Mouse (Mus musculus): ENCODE measurements around the gene Abraxas2. TPM values are rescaled to one million over a fixed set of nuclear protein-coding genes. Genes with fewer than 3 reads are reported as not detected.

Gene Abraxas2
- 7.8 and 12.2 TPM in 2 replicates for polyA plus RNA-seq (2012; rRNA removed)

- Histone ChIP-seq H3K4me1 (ENCODE audit: control insufficient read depth, insufficient read depth, low read length) (peaks cover 4% of the 10 kb centered on the region; the same call in 1 of the 2 replicates), H3K4me3 (replicated peaks; ENCODE audit: extremely low read depth, low read depth, low read length) (peak within 1 kb of the TSS; percentile 75)
- no peak for TF ChIP-seq CTCF (IDR thresholded peaks at IDR 0.05; ENCODE audit: insufficient read depth, low read length)
- peak; percentile 45; the same call in 1 of the 2 replicates for TF ChIP-seq POLR2A (IDR thresholded peaks at IDR 0.05; ENCODE audit: borderline replicate concordance, extremely low read depth, low read depth, low read length)
- peak; percentile 90 for DNase-seq
- under 1% methylated on average over 53 of the region's 53 CpGs for WGBS
Measured at GRCm38 (mm10) chr7:132859042-132859958, at the start of gene Abraxas2. Abraxas2 (plus strand) TSS chr7:132859225.

DNA sequence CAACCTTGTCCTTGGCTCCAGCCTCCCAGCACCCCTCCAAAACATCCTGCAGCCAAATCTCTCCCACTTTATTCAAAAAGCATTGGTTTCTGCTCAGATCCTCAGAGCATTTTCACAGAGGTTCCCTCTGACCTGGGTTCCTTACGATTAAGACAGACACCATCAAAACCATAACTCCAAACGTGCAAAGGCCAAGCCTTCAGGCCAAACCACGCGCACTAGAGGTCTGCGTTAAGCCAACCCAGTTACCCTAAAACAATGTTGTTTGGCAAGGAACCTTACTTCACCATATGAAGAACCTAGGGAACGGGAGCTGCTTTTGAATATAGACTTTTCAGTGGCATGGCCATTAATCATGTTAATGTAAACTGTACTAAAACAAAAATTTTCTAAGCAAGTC, 49.3 kb upstream of the Abraxas2 start:
- H3K4me1 ChIP-seq (ENCODE audit: control insufficient read depth, insufficient read depth, low read length): peaks cover 48% of the 10 kb centered on the region
- peak; percentile 10 for DNase-seq
- no peak overlapping the region for H3K4me3 ChIP-seq (replicated peaks; ENCODE audit: extremely low read depth, low read depth, low read length)
- no peak for TF ChIP-seq CTCF (IDR thresholded peaks at IDR 0.05; ENCODE audit: insufficient read depth, low read length)
- no peak for TF ChIP-seq POLR2A (IDR thresholded peaks at IDR 0.05; ENCODE audit: borderline replicate concordance, extremely low read depth, low read depth, low read length)
- 38% methylated on average over 6 of the region's 6 CpGs for WGBS

- Histone ChIP-seq H3K4me1 (ENCODE audit: control insufficient read depth, insufficient read depth, low read length) (peaks cover 47% of the 10 kb centered on the region), H3K4me3 (replicated peaks; ENCODE audit: extremely low read depth, low read depth, low read length) (peak overlapping the region; percentile 12)
- no peak for TF ChIP-seq CTCF (IDR thresholded peaks at IDR 0.05; ENCODE audit: insufficient read depth, low read length)
- peak; percentile 56 for DNase-seq
- WGBS: 13% methylated on average over 6 of the region's 6 CpGs
Measured at GRCm38 (mm10) chr7:132810368-132810767, 48.7 kb upstream of the Abraxas2 start.

DNA sequence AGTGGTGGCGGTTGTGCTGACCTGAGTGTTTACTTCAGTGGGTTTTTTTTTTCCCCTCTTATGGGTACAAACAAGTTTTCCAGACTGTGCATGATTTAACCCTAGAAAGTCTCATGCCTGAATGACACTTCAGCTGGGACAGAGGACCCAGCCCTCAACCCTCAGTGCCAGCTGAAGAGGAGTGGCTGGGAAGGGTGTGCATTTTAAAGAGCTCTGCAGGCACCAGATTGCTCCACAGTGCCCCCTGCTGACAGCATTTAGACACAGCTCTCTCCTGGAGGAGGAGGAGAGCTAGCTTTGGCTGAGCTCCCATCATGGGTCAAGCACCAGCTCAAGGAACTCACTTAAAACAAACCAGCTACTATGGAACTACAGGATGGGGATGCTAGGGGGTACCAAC, 48.1 kb upstream of the Abraxas2 start:
- TF ChIP-seq CTCF (IDR thresholded peaks at IDR 0.05; ENCODE audit: insufficient read depth, low read length) (peak; percentile 95), POLR2A (IDR thresholded peaks at IDR 0.05; ENCODE audit: borderline replicate concordance, extremely low read depth, low read depth, low read length) (no peak)
- Histone ChIP-seq H3K4me1 (ENCODE audit: control insufficient read depth, insufficient read depth, low read length) (peaks cover 42% of the 10 kb centered on the region), H3K4me3 (replicated peaks; ENCODE audit: extremely low read depth, low read depth, low read length) (peak overlapping the region; percentile 22)
- WGBS: 39% methylated on average over 1 of the region's 1 CpGs
- DNase-seq: peak; percentile 93

GRCm38 (mm10) chr7:132811716-132812618, 47.1 kb upstream of the Abraxas2 start:
- Histone ChIP-seq H3K4me3 (replicated peaks; ENCODE audit: extremely low read depth, low read depth, low read length) (peak overlapping the region; percentile 61), H3K4me1 (ENCODE audit: control insufficient read depth, insufficient read depth, low read length) (peaks cover 32% of the 10 kb centered on the region)
- 16% methylated on average over 23 of the region's 23 CpGs for WGBS
- no peak for TF ChIP-seq CTCF (IDR thresholded peaks at IDR 0.05; ENCODE audit: insufficient read depth, low read length)
- TF ChIP-seq POLR2A (IDR thresholded peaks at IDR 0.05; ENCODE audit: borderline replicate concordance, extremely low read depth, low read depth, low read length): no peak
- DNase-seq: peak; percentile 62

- Histone ChIP-seq H3K4me3 (replicated peaks; ENCODE audit: extremely low read depth, low read depth, low read length) (peak overlapping the region; percentile 61), H3K4me1 (ENCODE audit: control insufficient read depth, insufficient read depth, low read length) (peaks cover 25% of the 10 kb centered on the region)
- peak; percentile 70 for DNase-seq
- no peak; the same call in 1 of the 2 replicates for TF ChIP-seq POLR2A (IDR thresholded peaks at IDR 0.05; ENCODE audit: borderline replicate concordance, extremely low read depth, low read depth, low read length)
- TF ChIP-seq CTCF (IDR thresholded peaks at IDR 0.05; ENCODE audit: insufficient read depth, low read length): no peak
- 1% methylated on average over 59 of the region's 59 CpGs for WGBS
Measured at GRCm38 (mm10) chr7:132812619-132813415, 46.2 kb upstream of the Abraxas2 start.

- Histone ChIP-seq H3K4me3 (replicated peaks; ENCODE audit: extremely low read depth, low read depth, low read length) (peak within 1 kb of the TSS; percentile 61), H3K4me1 (ENCODE audit: control insufficient read depth, insufficient read depth, low read length) (peaks cover 22% of the 10 kb centered on the region)
- under 1% methylated on average over 84 of the region's 85 CpGs for WGBS
- peak; percentile 71 for DNase-seq
- no peak for TF ChIP-seq CTCF (IDR thresholded peaks at IDR 0.05; ENCODE audit: insufficient read depth, low read length)
- peak; percentile 70; the same call in 1 of the 2 replicates for TF ChIP-seq POLR2A (IDR thresholded peaks at IDR 0.05; ENCODE audit: borderline replicate concordance, extremely low read depth, low read depth, low read length)
Measured at GRCm38 (mm10) chr7:132813416-132814088, 45.5 kb upstream of the Abraxas2 start, which contains the start of gene Fam53b. Fam53b (minus strand) TSS chr7:132813886.

DNA sequence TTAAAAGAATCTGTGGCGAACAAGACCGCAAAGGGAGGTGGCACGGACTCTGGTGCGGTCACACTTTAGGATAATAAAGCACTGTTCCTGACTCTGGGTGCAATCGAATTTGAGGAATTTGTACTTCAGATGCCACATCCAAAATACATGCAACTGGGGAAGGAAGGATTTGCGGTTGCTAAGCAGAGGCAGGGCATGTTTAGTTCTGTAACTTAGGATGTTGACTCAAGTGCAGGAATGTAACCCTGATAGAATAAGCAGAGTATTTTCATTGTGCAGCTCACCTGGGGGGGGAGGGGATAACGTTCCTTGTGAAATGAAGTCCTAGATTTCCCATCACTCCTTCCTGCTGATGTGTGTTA, 45.0 kb upstream of the Abraxas2 start:
- DNase-seq: no peak
- Histone ChIP-seq H3K4me1 (ENCODE audit: control insufficient read depth, insufficient read depth, low read length) (peaks cover 17% of the 10 kb centered on the region), H3K4me3 (replicated peaks; ENCODE audit: extremely low read depth, low read depth, low read length) (peak overlapping the region; percentile 61)
- TF ChIP-seq CTCF (IDR thresholded peaks at IDR 0.05; ENCODE audit: insufficient read depth, low read length) (no peak), POLR2A (IDR thresholded peaks at IDR 0.05; ENCODE audit: borderline replicate concordance, extremely low read depth, low read depth, low read length) (no peak)
- WGBS: under 1% methylated on average over 7 of the region's 7 CpGs
